Mouse (Mus musculus) MEL (cell line): ENCODE data around the gene Zbtb38. TPM values are rescaled to one million over a fixed set of nuclear protein-coding genes. Genes with fewer than 3 reads are reported as not detected.

ENCODE experiments used
- DNase-seq: peaks from one replicate; pipeline ENCODE4 v3.0.0; 2011; ENCODE audit warnings: low read depth, low spot score
- H3K27ac ChIP-seq: 2 replicates; pipeline ENCODE4 v1.5.1; 2012; ENCODE audit warnings: low read depth, mild to moderate bottlenecking, control low read depth, low read length, moderate library complexity; ENCODE audit not compliant: control insufficient read depth
- H3K27me3 ChIP-seq, 2 experiments: fragments of 150-350 bp in 1 of 2; sonication (generic) in 1 of 2; 2 replicates each; pipeline ENCODE4 v1.6.1; 2012; ENCODE audit warnings: low read length in 2 of 2, mild to moderate bottlenecking in 2 of 2, improper control_type of control experiment in 1 of 2, moderate library complexity in 1 of 2; ENCODE audit not compliant: insufficient read depth in 2 of 2, control insufficient read depth in 1 of 2
- H3K36me3 ChIP-seq, 2 experiments: 2 replicates each; pipeline ENCODE4 v1.6.1; 2012 to 2014; ENCODE audit warnings: low read length in 2 of 2, improper control_type of control experiment in 1 of 2, inconsistent platforms in 1 of 2, mild to moderate bottlenecking in 1 of 2; ENCODE audit not compliant: insufficient read depth in 2 of 2, control insufficient read depth in 1 of 2
- H3K4me1 ChIP-seq, 2 experiments: fragments of 150-350 bp in 1 of 2; sonication (generic) in 1 of 2; 2 replicates each; pipeline ENCODE4 v1.6.1; 2012; ENCODE audit warnings: low read length in 2 of 2, improper control_type of control experiment in 1 of 2, mild to moderate bottlenecking in 1 of 2; ENCODE audit not compliant: insufficient read depth in 2 of 2, control insufficient read depth in 1 of 2
- H3K4me3 ChIP-seq, 2 experiments: fragments of 150-350 bp in 1 of 2; sonication (generic) in 1 of 2; 2 replicates each; pipeline ENCODE4 v1.5.1; 2012; ENCODE audit warnings: low read depth in 2 of 2, low read length in 2 of 2, mild to moderate bottlenecking in 2 of 2, moderate library complexity in 2 of 2, control low read depth in 1 of 2, improper control_type of control experiment in 1 of 2; ENCODE audit not compliant: control insufficient read depth in 1 of 2, insufficient read depth in 1 of 2
- H3K79me2 ChIP-seq: 2 replicates; pipeline ENCODE4 v1.6.1; 2012; ENCODE audit warnings: mild to moderate bottlenecking, low read length, moderate library complexity; ENCODE audit not compliant: control insufficient read depth, poor library complexity, insufficient read depth
- H3K9ac ChIP-seq: 2 replicates; pipeline ENCODE4 v1.6.1; 2012; ENCODE audit warnings: low read depth, mild to moderate bottlenecking, control low read depth, low read length, moderate library complexity; ENCODE audit not compliant: control insufficient read depth, poor library complexity, severe bottlenecking
- H3K9me3 ChIP-seq: fragments of 150-350 bp; sonication (generic); replicated peaks from 2 replicates; pipeline ENCODE4 v1.6.1; 2012; ENCODE audit warnings: mild to moderate bottlenecking, low read length, improper control_type of control experiment, moderate library complexity; ENCODE audit not compliant: insufficient read depth
- BHLHE40 ChIP-seq: IDR thresholded peaks from 2 replicates; pipeline ENCODE4 v1.6.1; 2012; ENCODE audit warnings: low read depth, mild to moderate bottlenecking, inconsistent platforms, low read length, improper control_type of control experiment, borderline replicate concordance
- CHD1 ChIP-seq: IDR thresholded peaks from 2 replicates; pipeline ENCODE4 v1.6.1; 2012; ENCODE audit warnings: low read depth, mild to moderate bottlenecking, inconsistent platforms, low read length, improper control_type of control experiment
- ELF1 ChIP-seq: IDR thresholded peaks from 2 replicates; pipeline ENCODE4 v1.6.1; 2014; ENCODE audit warnings: low read depth, mild to moderate bottlenecking, inconsistent platforms, low read length, improper control_type of control experiment, moderate library complexity
- GABPA ChIP-seq: IDR thresholded peaks from 2 replicates; pipeline ENCODE4 v1.6.1; 2012; ENCODE audit warnings: low read depth, mild to moderate bottlenecking, inconsistent platforms, low read length, improper control_type of control experiment, moderate library complexity
- KAT2A ChIP-seq: conservative IDR thresholded peaks from 2 replicates; pipeline ENCODE4 v1.6.1; 2012; ENCODE audit warnings: low read depth, low read length, improper control_type of control experiment, inconsistent platforms
- MAFK ChIP-seq: IDR thresholded peaks from 2 replicates; pipeline ENCODE4 v1.6.1; 2011; ENCODE audit warnings: low read depth, mild to moderate bottlenecking, low read length, improper control_type of control experiment, borderline replicate concordance
- MAX ChIP-seq: IDR thresholded peaks from 2 replicates; pipeline ENCODE4 v1.6.1; 2011; ENCODE audit warnings: low read length, improper control_type of control experiment
- MXI1 ChIP-seq: IDR thresholded peaks from 2 replicates; pipeline ENCODE4 v1.6.1; 2011; ENCODE audit warnings: mild to moderate bottlenecking, low read depth, low read length, improper control_type of control experiment
- NELFE ChIP-seq: IDR thresholded peaks from 2 replicates; pipeline ENCODE4 v1.6.1; 2011; ENCODE audit warnings: low read depth, low read length, improper control_type of control experiment
- NRF1 ChIP-seq: IDR thresholded peaks from 2 replicates; pipeline ENCODE4 v1.6.1; 2014; ENCODE audit warnings: low read depth, mild to moderate bottlenecking, inconsistent platforms, low read length, improper control_type of control experiment, moderate library complexity; ENCODE audit not compliant: poor library complexity, insufficient read depth, severe bottlenecking
- POLR2A ChIP-seq, 2 experiments: IDR thresholded peaks; 2 replicates each; pipeline ENCODE4 v1.6.1; 2011 to 2012; ENCODE audit warnings: low read length in 2 of 2, mild to moderate bottlenecking in 2 of 2, control low read depth in 1 of 2, improper control_type of control experiment in 1 of 2, low read depth in 1 of 2, moderate library complexity in 1 of 2; ENCODE audit not compliant: control insufficient read depth in 1 of 2, insufficient read depth in 1 of 2, poor library complexity in 1 of 2
- POLR2AphosphoS5 ChIP-seq: IDR thresholded peaks from 2 replicates; pipeline ENCODE4 v1.6.1; 2012; ENCODE audit warnings: low read depth, borderline replicate concordance, mild to moderate bottlenecking, inconsistent platforms, low read length, moderate library complexity, mixed read lengths
- SIN3A ChIP-seq: IDR thresholded peaks from 2 replicates; pipeline ENCODE4 v1.6.1; 2012; ENCODE audit warnings: low read length, improper control_type of control experiment, inconsistent platforms
- TAL1 ChIP-seq: IDR thresholded peaks from 2 replicates; pipeline ENCODE4 v1.6.1; 2012; ENCODE audit warnings: mild to moderate bottlenecking, inconsistent platforms, low read length, moderate library complexity, mixed read lengths
- TBP ChIP-seq: IDR thresholded peaks from 2 replicates; pipeline ENCODE4 v1.8.0; 2011; ENCODE audit warnings: low read depth, low read length, improper control_type of control experiment
- USF2 ChIP-seq, 2 experiments: IDR thresholded peaks; 2 replicates each; pipeline ENCODE4 v1.6.1; 2011 to 2012; ENCODE audit warnings: improper control_type of control experiment in 2 of 2, low read length in 2 of 2, borderline replicate concordance in 1 of 2, inconsistent platforms in 1 of 2, low read depth in 1 of 2, mild to moderate bottlenecking in 1 of 2; ENCODE audit not compliant: insufficient read depth in 1 of 2
- ZC3H11A ChIP-seq: IDR thresholded peaks from 2 replicates; pipeline ENCODE4 v1.6.1; 2012; ENCODE audit warnings: low read depth, mild to moderate bottlenecking, inconsistent platforms, low read length, improper control_type of control experiment
- ZMIZ1 ChIP-seq: IDR thresholded peaks from 2 replicates; pipeline ENCODE4 v1.6.1; 2012; ENCODE audit warnings: low read depth, mild to moderate bottlenecking, inconsistent platforms, low read length, improper control_type of control experiment, moderate library complexity
- ZNF384 ChIP-seq: IDR thresholded peaks from 2 replicates; pipeline ENCODE4 v1.6.1; 2012; ENCODE audit warnings: low read depth, mild to moderate bottlenecking, inconsistent platforms, low read length, improper control_type of control experiment
- polyA plus RNA-seq, 2 experiments: library from polyadenylated mRNA; stranded (reverse) in 1 of 2; unstranded in 1 of 2; fragments of >175 nt in 1 of 2; fragments of >200 nt in 1 of 2; gene quantifications; 2 replicates each; pipeline versions ENCODE4 v1.2.1 to v1.2.4; 2012; ENCODE audit warnings: low replicate concordance in 2 of 2, low read depth in 1 of 2; ENCODE audit not compliant: insufficient read length in 2 of 2, insufficient read depth in 1 of 2, missing spikeins in 1 of 2
- total RNA-seq: library from RNA; depleted of rRNA; stranded (reverse); fragments of 300-350 nt; gene quantifications from 2 replicates; pipeline ENCODE4 v1.2.3, GENCODE M21; 2012

Zbtb38 gene
- total and polyA plus RNA-seq, 3 experiments = 10.9 to 65.0 (median 12.2) TPM

DNA sequence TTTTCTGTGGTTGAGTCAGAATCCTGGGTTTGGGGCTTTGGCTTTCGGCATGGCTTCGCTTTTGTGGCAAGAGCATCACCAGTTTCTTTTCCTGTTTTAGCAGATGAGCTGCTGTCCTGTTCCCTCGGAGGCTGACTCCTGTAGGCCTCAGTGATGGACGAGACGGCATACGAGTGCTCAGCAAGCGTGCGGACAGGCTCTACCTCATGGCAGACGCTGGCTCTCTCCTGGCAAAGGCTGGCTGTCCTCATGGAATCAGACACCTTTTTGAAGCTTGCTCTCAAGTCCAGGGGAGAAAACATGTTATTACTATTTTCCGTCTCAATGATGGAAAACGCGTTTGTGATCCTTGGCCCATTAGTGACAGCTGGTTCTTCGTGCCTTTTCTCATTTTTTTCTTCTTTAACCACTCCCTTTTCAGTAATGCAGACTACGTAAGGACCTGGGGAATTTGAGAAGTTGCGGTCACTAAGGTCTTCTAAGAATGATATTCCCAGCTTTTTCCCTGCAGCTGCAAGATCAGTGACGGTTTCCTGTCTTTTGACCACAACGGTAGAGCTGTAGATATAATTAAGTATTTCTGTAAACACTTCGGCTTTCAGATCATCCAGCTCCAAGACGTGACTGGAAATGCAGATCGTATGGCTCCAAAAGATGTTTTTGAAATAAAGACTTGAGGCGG lies 64.3 kb downstream of the Zbtb38 start (continued):
- TF ChIP-seq GABPA (no peak), BHLHE40 (no peak)

DNA sequence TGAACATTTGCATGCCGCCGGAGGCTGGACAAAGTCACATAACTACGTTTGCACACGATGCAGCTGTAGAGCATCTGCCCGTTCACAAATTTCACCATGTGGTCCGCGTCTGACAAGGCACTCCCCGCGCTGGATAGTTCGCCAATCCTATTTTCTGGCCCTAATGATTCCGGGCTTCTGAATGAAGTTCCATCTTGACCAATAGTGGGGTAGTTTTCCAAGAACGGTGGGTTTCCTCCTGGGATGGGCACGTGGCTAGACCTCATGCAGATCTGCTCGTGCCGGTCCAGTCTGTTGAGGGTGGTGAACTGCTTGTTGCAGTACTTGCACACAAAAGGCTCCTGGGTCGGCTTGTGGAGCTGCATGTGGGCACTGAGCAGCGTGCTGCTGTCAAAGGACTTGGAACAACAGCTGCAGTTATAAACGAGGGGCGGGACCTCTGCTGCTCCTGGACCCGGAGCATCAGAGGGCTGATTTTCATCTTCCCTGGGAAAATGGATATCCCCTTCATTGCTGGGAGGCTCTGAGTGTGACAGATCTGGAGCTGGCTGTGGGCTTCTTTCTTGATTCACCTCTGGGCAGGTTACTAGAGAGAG lies 64.9 kb downstream of the Zbtb38 start:
- no peak overlapping the region for H3K9ac ChIP-seq
- no peak for DNase-seq
- H3K79me2 ChIP-seq = no peaks in the 10 kb centered on the region
- H3K36me3 ChIP-seq = no peaks in the 10 kb centered on the region; a peak in 2 of 4 replicates
- TF ChIP-seq NELFE (no peak), CHD1 (no peak), ZMIZ1 (no peak), POLR2A (IDR thresholded peaks at IDR 0.05; ENCODE audit: control insufficient read depth in 1 of 2, insufficient read depth in 1 of 2, low read depth in 1 of 2, low read length in 2 of 2, poor library complexity in 1 of 2) (no peak), ELF1 (no peak), SIN3A (no peak)
- TF ChIP-seq, all 39 proteins: peak for 0
- H3K9me3 ChIP-seq = no peaks in the 10 kb centered on the region
- H3K4me3 ChIP-seq = no peak overlapping the region
- no peaks in the 10 kb centered on the region for H3K27me3 ChIP-seq
- H3K27ac ChIP-seq = no peak overlapping the region
- no peaks in the 10 kb centered on the region for H3K4me1 ChIP-seq

DNA sequence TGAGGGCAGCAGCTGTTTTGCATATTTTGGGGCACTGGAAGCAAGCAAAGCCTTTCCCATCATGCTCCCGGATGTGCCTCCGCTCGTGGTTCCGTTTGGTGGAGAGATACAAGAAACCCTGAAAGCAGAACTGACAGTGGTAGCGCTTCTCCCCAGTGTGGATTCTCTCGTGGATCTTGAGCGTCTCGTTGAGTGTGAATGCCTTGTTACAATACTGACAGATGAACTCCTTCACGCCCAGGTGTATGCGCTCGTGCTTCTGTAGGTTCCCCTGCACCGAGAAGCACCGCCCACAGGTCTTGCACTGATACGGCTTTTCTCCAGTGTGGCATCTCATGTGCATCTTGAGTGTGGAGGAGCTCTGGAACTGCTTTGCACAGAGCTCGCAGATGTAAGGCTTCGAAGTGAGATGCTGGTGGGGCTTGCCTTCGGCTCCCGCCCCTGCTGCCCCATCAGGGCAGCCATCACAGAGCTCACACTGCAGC lies 67.0 kb downstream of the Zbtb38 start:
- TF ChIP-seq MAFK (no peak), ZNF384 (no peak), TAL1 (no peak), CHD1 (no peak), MAX (no peak), ZC3H11A (no peak), ZMIZ1 (no peak), ELF1 (no peak), GABPA (no peak), MXI1 (no peak), NELFE (no peak), POLR2AphosphoS5 (no peak), USF2 (IDR thresholded peaks at IDR 0.05; ENCODE audit: borderline replicate concordance in 1 of 2, insufficient read depth in 1 of 2, low read depth in 1 of 2, low read length in 2 of 2) (no peak), NRF1 (no peak), KAT2A (no peak), TBP (no peak)
- DNase-seq = no peak
- Histone ChIP-seq H3K9ac (no peak overlapping the region), H3K27me3 (no peaks in the 10 kb centered on the region), H3K36me3 (no peaks in the 10 kb centered on the region; a peak in 1 of 4 replicates), H3K27ac (no peak overlapping the region), H3K79me2 (no peaks in the 10 kb centered on the region), H3K4me3 (no peak overlapping the region), H3K9me3 (no peaks in the 10 kb centered on the region), H3K4me1 (no peaks in the 10 kb centered on the region)
